Mouse (Mus musculus) left cerebral cortex, postnatal 4 days (tissue): ENCODE measurements around the gene 1700028P14Rik. TPM values are rescaled to one million over a fixed set of nuclear protein-coding genes. Genes with fewer than 3 reads are reported as not detected.

Experiments
- total RNA-seq, 2 experiments: library from RNA; stranded (reverse); gene quantifications; 2 replicates each; pipeline ENCODE4 v1.2.3; 2021

1700028P14Rik gene
- total RNA-seq, 2 experiments from 2014 or later, result 0.90 to 2.0 TPM

Other genes starting within 250 kb of the 1700028P14Rik start
- gene Mamdc2, start 204.4 kb downstream of the 1700028P14Rik start, total RNA-seq, result 1 to 10 TPM; 2.1 to 2.4 TPM
- gene Ptar1, start 34.6 kb upstream of the 1700028P14Rik start, total RNA-seq, result 10 to 100 TPM; 24.8 to 27.1 TPM
- 100 to 1,000 TPM; 177 to 198 TPM for gene Apba1, start 106.1 kb upstream of the 1700028P14Rik start, total RNA-seq